Mouse (Mus musculus): Measurements from ENCODE around the gene Uri1.

GRCm38 (mm10) chr7:38055996-38056395 lies 32.6 kb upstream of the Uri1 start:
- TF ChIP-seq POLR2A (IDR thresholded peaks at IDR 0.05; ENCODE audit: borderline replicate concordance, control insufficient read depth, low read depth, low read length) (no peak), CTCF (IDR thresholded peaks at IDR 0.05; ENCODE audit: control insufficient read depth, insufficient read depth, low read length) (no peak)
